Mouse (Mus musculus): ENCODE data around the gene Tnfsf12. TPM values are rescaled to one million over a fixed set of nuclear protein-coding genes. Genes with fewer than 3 reads are reported as not detected.

The Tnfsf12 gene
- polyA plus RNA-seq, 1 experiment from 2014 or later: 2.8 TPM

DNA sequence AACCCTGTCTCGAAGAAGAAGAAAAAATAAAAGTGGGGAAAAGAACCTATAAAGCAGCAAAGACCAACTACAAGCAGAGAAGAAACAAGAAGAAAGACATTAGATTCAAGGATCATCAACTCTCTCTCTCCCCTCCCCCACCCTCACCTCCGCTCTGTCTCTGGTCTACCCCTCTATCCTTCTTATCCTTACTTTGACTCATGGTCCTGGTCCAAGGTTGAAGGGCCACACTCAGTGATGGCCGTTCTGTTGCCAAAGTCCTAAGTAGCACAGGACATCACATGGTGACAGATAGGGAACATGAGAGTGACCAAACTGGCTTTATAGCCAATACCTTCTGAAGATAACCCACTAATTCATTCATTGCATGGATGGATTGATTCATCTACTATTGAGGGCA, 1.7 kb upstream of the Tnfsf12 start:
- no peak overlapping the region for H3K9ac ChIP-seq (ENCODE audit: low read depth, low read length)
- no peak overlapping the region for H3K27ac ChIP-seq (ENCODE audit: low read length)
- H3K36me3 ChIP-seq (ENCODE audit: control insufficient read depth, insufficient read depth): no peaks in the 10 kb centered on the region
- H3K27me3 ChIP-seq (ENCODE audit: control insufficient read depth, insufficient read depth, low read depth, low read length): no peaks in the 10 kb centered on the region; the same call in 1 of the 2 replicates
- no peaks in the 10 kb centered on the region for H3K9me3 ChIP-seq (replicated peaks; ENCODE audit: control insufficient read depth, low read length)
- no peak overlapping the region for H3K4me2 ChIP-seq (ENCODE audit: low read depth, low read length)
- 85% methylated on average over 3 of the region's 3 CpGs for WGBS (ENCODE audit: insufficient replicate concordance)
- no peak overlapping the region for H3K4me3 ChIP-seq (ENCODE audit: low read depth, low read length)
- no peak for ATAC-seq (ENCODE audit: low read depth)
- H3K4me1 ChIP-seq (ENCODE audit: control insufficient read depth, low read depth, low read length): peaks cover 5% of the 10 kb centered on the region

DNA sequence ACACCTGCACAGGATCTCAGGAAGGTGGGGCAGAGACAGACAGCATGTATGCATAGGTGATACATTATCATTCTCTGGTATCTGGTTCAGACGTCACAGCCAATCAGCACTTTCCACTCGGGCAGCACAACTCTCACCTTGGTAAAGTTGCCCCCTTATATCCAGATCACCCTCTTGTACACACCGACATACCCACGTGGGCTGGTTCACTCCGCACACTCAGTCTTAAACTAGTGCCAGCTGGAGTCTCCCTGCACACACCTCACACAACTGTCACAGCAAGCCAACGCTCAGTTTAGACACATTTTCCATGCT, 646 bp downstream of the Tnfsf12 start:
- Histone ChIP-seq H3K9me3 (replicated peaks; ENCODE audit: control insufficient read depth, low read length) (no peaks in the 10 kb centered on the region), H3K9ac (ENCODE audit: low read depth, low read length) (no peak overlapping the region; the same call in 1 of the 2 replicates), H3K36me3 (ENCODE audit: control insufficient read depth, insufficient read depth) (no peaks in the 10 kb centered on the region), H3K27me3 (ENCODE audit: control insufficient read depth, insufficient read depth, low read depth, low read length) (no peaks in the 10 kb centered on the region; the same call in 1 of the 2 replicates), H3K27ac (ENCODE audit: low read length) (no peak overlapping the region), H3K4me1 (ENCODE audit: control insufficient read depth, low read depth, low read length) (peaks cover 8% of the 10 kb centered on the region), H3K4me2 (ENCODE audit: low read depth, low read length) (peak overlapping the region; percentile 60), H3K4me3 (ENCODE audit: low read depth, low read length) (peak overlapping the region; percentile 57)
- 48% methylated on average over 6 of the region's 6 CpGs for WGBS (ENCODE audit: insufficient replicate concordance)
- no peak for ATAC-seq (ENCODE audit: low read depth)

DNA sequence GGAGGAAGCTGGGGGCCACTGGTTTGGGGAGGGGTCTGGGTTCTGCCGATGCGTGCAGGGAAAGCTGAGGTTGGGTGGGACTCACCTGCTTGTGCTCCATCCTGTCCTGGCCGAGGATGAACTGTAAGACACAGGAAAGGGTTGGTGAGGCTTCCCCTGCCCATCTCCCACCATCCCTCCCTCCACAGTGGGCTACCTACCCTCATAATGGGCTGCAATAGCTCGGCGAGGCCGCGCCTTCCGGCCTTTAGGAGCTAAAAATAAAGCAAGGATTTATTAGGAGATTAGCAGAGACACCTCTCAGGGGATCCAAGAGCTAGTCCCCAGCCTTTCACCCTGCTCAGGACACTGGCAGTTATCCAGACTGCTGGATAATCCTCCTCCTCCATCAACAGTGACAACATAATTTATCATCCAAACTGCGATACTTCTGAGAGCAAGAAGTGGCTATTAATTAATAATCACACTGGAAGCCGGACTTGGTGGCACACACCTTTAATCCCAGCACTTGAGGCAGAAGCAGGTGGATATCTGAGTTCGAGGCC, 2.2 kb downstream of the Tnfsf12 start:
- 51% methylated on average over 11 of the region's 11 CpGs for WGBS (ENCODE audit: insufficient replicate concordance)
- Histone ChIP-seq H3K27me3 (ENCODE audit: control insufficient read depth, insufficient read depth, low read depth, low read length) (no peaks in the 10 kb centered on the region; the same call in 1 of the 2 replicates), H3K36me3 (ENCODE audit: control insufficient read depth, insufficient read depth) (no peaks in the 10 kb centered on the region), H3K4me3 (ENCODE audit: low read depth, low read length) (no peak overlapping the region), H3K9me3 (replicated peaks; ENCODE audit: control insufficient read depth, low read length) (no peaks in the 10 kb centered on the region), H3K4me1 (ENCODE audit: control insufficient read depth, low read depth, low read length) (peaks cover 8% of the 10 kb centered on the region), H3K27ac (ENCODE audit: low read length) (no peak overlapping the region), H3K9ac (ENCODE audit: low read depth, low read length) (no peak overlapping the region), H3K4me2 (ENCODE audit: low read depth, low read length) (no peak overlapping the region)
- no peak for ATAC-seq (ENCODE audit: low read depth)

DNA sequence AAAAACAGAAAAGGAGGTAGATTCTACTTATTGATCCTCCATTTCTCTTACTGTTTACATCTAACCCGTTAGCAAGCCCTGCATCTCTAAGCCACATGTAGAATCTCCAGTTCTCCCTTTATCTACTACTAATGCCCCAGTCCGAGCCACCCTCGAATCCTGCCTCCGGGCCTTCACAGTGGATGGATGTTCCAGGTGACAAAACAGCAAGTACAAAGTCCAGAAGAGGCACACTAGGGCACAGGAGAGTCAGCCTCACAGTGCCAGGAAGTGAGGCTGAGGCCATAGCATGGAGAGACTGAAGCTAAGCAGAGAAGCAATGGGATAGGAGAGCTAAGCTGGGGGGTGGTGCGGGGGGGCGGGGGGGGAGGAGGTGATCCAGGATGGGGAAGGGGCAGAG, 2.8 kb downstream of the Tnfsf12 start:
- Histone ChIP-seq H3K9me3 (replicated peaks; ENCODE audit: control insufficient read depth, low read length) (no peaks in the 10 kb centered on the region), H3K27me3 (ENCODE audit: control insufficient read depth, insufficient read depth, low read depth, low read length) (no peaks in the 10 kb centered on the region; the same call in 1 of the 2 replicates), H3K4me3 (ENCODE audit: low read depth, low read length) (no peak overlapping the region), H3K9ac (ENCODE audit: low read depth, low read length) (no peak overlapping the region), H3K27ac (ENCODE audit: low read length) (no peak overlapping the region), H3K4me2 (ENCODE audit: low read depth, low read length) (no peak overlapping the region), H3K36me3 (ENCODE audit: control insufficient read depth, insufficient read depth) (no peaks in the 10 kb centered on the region), H3K4me1 (ENCODE audit: control insufficient read depth, low read depth, low read length) (peaks cover 8% of the 10 kb centered on the region)
- 63% methylated on average over 6 of the region's 6 CpGs for WGBS (ENCODE audit: insufficient replicate concordance)
- ATAC-seq (ENCODE audit: low read depth): peak; percentile 66

GRCm38 (mm10) chr11:69692196-69692811, 3.3 kb downstream of the Tnfsf12 start:
- Histone ChIP-seq H3K9ac (ENCODE audit: low read depth, low read length) (no peak overlapping the region), H3K27me3 (ENCODE audit: control insufficient read depth, insufficient read depth, low read depth, low read length) (no peaks in the 10 kb centered on the region; the same call in 1 of the 2 replicates), H3K27ac (ENCODE audit: low read length) (no peak overlapping the region), H3K4me1 (ENCODE audit: control insufficient read depth, low read depth, low read length) (peaks cover 8% of the 10 kb centered on the region), H3K9me3 (replicated peaks; ENCODE audit: control insufficient read depth, low read length) (no peaks in the 10 kb centered on the region), H3K4me3 (ENCODE audit: low read depth, low read length) (no peak overlapping the region), H3K4me2 (ENCODE audit: low read depth, low read length) (no peak overlapping the region), H3K36me3 (ENCODE audit: control insufficient read depth, insufficient read depth) (no peaks in the 10 kb centered on the region)
- ATAC-seq (ENCODE audit: low read depth): no peak
- whole genome bisulfite sequencing (ENCODE audit: insufficient replicate concordance): 31% methylated on average over 9 of the region's 9 CpGs

DNA sequence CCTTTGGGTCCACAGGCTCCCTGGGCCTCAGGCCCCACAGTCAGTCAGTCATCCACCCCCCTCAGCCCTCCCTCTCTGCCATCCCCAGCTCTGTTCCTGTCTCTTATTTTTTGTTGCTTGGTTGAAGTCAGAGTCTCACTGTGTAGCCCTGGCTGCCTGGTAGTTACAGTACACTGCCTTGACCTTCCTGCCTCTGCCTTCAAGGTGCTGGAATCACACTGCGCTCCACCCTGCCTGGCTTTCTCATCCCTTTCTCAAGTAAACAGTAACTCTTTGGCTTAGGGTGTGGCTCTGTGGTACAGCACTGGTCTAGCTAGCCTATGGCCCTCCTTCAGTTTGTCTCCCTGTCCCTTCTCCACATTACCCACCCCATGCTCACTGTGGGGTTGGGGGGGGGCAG, 5.8 kb downstream of the Tnfsf12 start:
- 75% methylated on average over 1 of the region's 1 CpGs for WGBS (ENCODE audit: insufficient replicate concordance)
- Histone ChIP-seq H3K4me3 (ENCODE audit: low read depth, low read length) (no peak overlapping the region), H3K4me2 (ENCODE audit: low read depth, low read length) (no peak overlapping the region), H3K9ac (ENCODE audit: low read depth, low read length) (no peak overlapping the region), H3K36me3 (ENCODE audit: control insufficient read depth, insufficient read depth) (no peaks in the 10 kb centered on the region), H3K27ac (ENCODE audit: low read length) (no peak overlapping the region), H3K27me3 (ENCODE audit: control insufficient read depth, insufficient read depth, low read depth, low read length) (no peaks in the 10 kb centered on the region; the same call in 1 of the 2 replicates), H3K4me1 (ENCODE audit: control insufficient read depth, low read depth, low read length) (peaks cover 16% of the 10 kb centered on the region), H3K9me3 (replicated peaks; ENCODE audit: control insufficient read depth, low read length) (no peaks in the 10 kb centered on the region)
- ATAC-seq (ENCODE audit: low read depth): no peak

DNA sequence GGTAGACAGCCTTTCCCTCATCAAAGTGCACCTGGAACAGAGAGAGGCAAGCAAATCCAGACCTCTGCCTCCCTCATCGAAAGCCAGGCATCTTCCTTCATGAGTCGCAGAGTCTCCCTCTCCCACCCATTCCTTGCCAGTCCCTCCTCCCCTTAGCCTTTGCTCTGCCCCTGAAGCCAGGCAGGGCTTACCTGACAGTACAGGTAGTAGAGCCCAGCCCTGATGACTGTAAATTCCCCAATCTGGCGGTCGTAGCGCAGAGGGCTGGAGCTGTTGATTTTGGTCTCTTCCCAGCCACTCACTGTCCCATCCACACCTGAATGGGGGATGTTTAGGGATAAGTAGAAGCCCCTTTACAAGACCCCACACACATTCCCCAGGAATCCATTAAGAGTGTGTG, 8.6 kb downstream of the Tnfsf12 start:
- H3K27me3 ChIP-seq (ENCODE audit: control insufficient read depth, insufficient read depth, low read depth, low read length): no peaks in the 10 kb centered on the region
- H3K9ac ChIP-seq (ENCODE audit: low read depth, low read length): no peak overlapping the region
- H3K4me1 ChIP-seq (ENCODE audit: control insufficient read depth, low read depth, low read length): peaks cover 22% of the 10 kb centered on the region
- no peak overlapping the region for H3K4me3 ChIP-seq (ENCODE audit: low read depth, low read length)
- no peak overlapping the region for H3K4me2 ChIP-seq (ENCODE audit: low read depth, low read length)
- no peaks in the 10 kb centered on the region for H3K36me3 ChIP-seq (ENCODE audit: control insufficient read depth, insufficient read depth)
- 48% methylated on average over 5 of the region's 5 CpGs for WGBS (ENCODE audit: insufficient replicate concordance)
- H3K27ac ChIP-seq (ENCODE audit: low read length): no peak overlapping the region
- no peak for ATAC-seq (ENCODE audit: low read depth)
- no peaks in the 10 kb centered on the region for H3K9me3 ChIP-seq (replicated peaks; ENCODE audit: control insufficient read depth, low read length)

DNA sequence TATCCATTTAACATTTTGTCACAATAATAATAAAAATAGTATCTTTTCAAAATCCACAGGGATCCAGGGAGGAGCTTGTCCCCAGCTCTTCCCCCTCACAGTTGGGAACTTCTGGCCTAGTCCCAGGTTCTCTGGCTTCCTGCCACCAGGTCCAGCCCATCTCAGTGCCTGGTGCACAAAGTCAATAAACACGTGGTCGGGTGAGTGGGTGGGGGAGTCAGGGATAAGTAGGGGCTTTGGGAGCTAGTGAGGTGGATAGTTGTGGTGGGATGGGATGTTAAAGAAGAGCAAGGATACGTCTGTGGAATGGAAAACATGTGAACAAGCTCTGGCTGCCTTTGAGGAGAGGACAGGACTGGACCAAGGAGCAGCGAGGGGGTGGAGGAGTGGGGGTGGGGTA, 9.3 kb downstream of the Tnfsf12 start:
- Histone ChIP-seq H3K9me3 (replicated peaks; ENCODE audit: control insufficient read depth, low read length) (no peaks in the 10 kb centered on the region), H3K4me1 (ENCODE audit: control insufficient read depth, low read depth, low read length) (peaks cover 23% of the 10 kb centered on the region), H3K36me3 (ENCODE audit: control insufficient read depth, insufficient read depth) (no peaks in the 10 kb centered on the region), H3K4me2 (ENCODE audit: low read depth, low read length) (no peak overlapping the region), H3K4me3 (ENCODE audit: low read depth, low read length) (no peak overlapping the region), H3K9ac (ENCODE audit: low read depth, low read length) (no peak overlapping the region), H3K27me3 (ENCODE audit: control insufficient read depth, insufficient read depth, low read depth, low read length) (no peaks in the 10 kb centered on the region), H3K27ac (ENCODE audit: low read length) (no peak overlapping the region)
- 37% methylated on average over 4 of the region's 4 CpGs for WGBS (ENCODE audit: insufficient replicate concordance)
- ATAC-seq (ENCODE audit: low read depth): no peak

- Histone ChIP-seq H3K27ac (ENCODE audit: low read length) (peak within 1 kb of the TSS; percentile 61), H3K4me1 (ENCODE audit: control insufficient read depth, low read depth, low read length) (peaks cover 29% of the 10 kb centered on the region), H3K4me2 (ENCODE audit: low read depth, low read length) (no peak within 1 kb of the TSS), H3K9me3 (replicated peaks; ENCODE audit: control insufficient read depth, low read length) (no peaks in the 10 kb centered on the region), H3K9ac (ENCODE audit: low read depth, low read length) (no peak within 1 kb of the TSS), H3K4me3 (ENCODE audit: low read depth, low read length) (no peak within 1 kb of the TSS), H3K27me3 (ENCODE audit: control insufficient read depth, insufficient read depth, low read depth, low read length) (no peaks in the 10 kb centered on the region), H3K36me3 (ENCODE audit: control insufficient read depth, insufficient read depth) (no peaks in the 10 kb centered on the region)
- WGBS (ENCODE audit: insufficient replicate concordance): 58% methylated on average over 10 of the region's 10 CpGs
- ATAC-seq (ENCODE audit: low read depth): no peak
Observed at GRCm38 (mm10) chr11:69685526-69686148, 10.0 kb downstream of the Tnfsf12 start, which contains the start of gene Tnfsf13. Gene Tnfsf13 (minus strand): TSS chr11:69685784.

Measured in liver, embryonic 16.5 days (tissue).